Mouse (Mus musculus) myocyte (in vitro differentiated cells): ENCODE data around the gene Galnt18.

Source experiments
- CEBPB ChIP-seq: IDR thresholded peaks from 2 replicates; pipeline ENCODE4 v1.6.1; 2011; ENCODE audit warnings: mild to moderate bottlenecking, moderate library complexity; ENCODE audit not compliant: poor library complexity, insufficient read depth, severe bottlenecking
- E2F4 ChIP-seq: IDR thresholded peaks from one replicate; pipeline ENCODE4 v1.6.1; 2011; ENCODE audit warnings: mild to moderate bottlenecking, control low read depth, moderate library complexity; ENCODE audit not compliant: insufficient read depth
- MAX ChIP-seq: IDR thresholded peaks from one replicate; pipeline ENCODE4 v1.6.1; 2011; ENCODE audit warnings: low read depth, mild to moderate bottlenecking, control low read depth
- MYOD1 ChIP-seq, 3 experiments: IDR thresholded peaks; one replicate each; pipeline ENCODE4 v1.6.1; 2011; ENCODE audit warnings: control low read depth in 2 of 3, low read depth in 2 of 3, mild to moderate bottlenecking in 2 of 3, moderate library complexity in 1 of 3; ENCODE audit not compliant: insufficient read length in 2 of 3, control insufficient read depth in 1 of 3
- MYOG ChIP-seq, 3 experiments: IDR thresholded peaks; one replicate each; pipeline ENCODE4 v1.6.1; 2011; ENCODE audit warnings: control low read depth in 2 of 3, low read depth in 2 of 3, mild to moderate bottlenecking in 2 of 3; ENCODE audit not compliant: insufficient read length in 2 of 3, control insufficient read depth in 1 of 3, insufficient read depth in 1 of 3
- POLR2A ChIP-seq: IDR thresholded peaks from one replicate; pipeline ENCODE4 v1.6.1; 2011; ENCODE audit warnings: low read depth, mild to moderate bottlenecking, control low read depth, moderate library complexity; ENCODE audit not compliant: insufficient read length
- POLR2AphosphoS2 ChIP-seq: IDR thresholded peaks from one replicate; pipeline ENCODE4 v1.6.1; 2011; ENCODE audit warnings: low read depth, control low read depth; ENCODE audit not compliant: insufficient read length
- REST ChIP-seq: IDR thresholded peaks from one replicate; pipeline ENCODE4 v1.6.1; 2011; ENCODE audit warnings: mild to moderate bottlenecking, control low read depth, moderate library complexity; ENCODE audit not compliant: insufficient read depth, insufficient read length
- SRF ChIP-seq: IDR thresholded peaks from one replicate; pipeline ENCODE4 v1.6.1; 2011; ENCODE audit warnings: low read depth; ENCODE audit not compliant: control insufficient read depth, insufficient read length
- TCF12 ChIP-seq: IDR thresholded peaks from one replicate; pipeline ENCODE4 v1.6.1; 2011; ENCODE audit warnings: mild to moderate bottlenecking, control low read depth; ENCODE audit not compliant: poor library complexity, insufficient read depth, severe bottlenecking
- TCF3 ChIP-seq: IDR thresholded peaks from one replicate; pipeline ENCODE4 v1.6.1; 2011; ENCODE audit warnings: low read depth, control low read depth; ENCODE audit not compliant: insufficient read length
- USF1 ChIP-seq: IDR thresholded peaks from one replicate; pipeline ENCODE4 v1.6.1; 2011; ENCODE audit warnings: low read depth, mild to moderate bottlenecking, control low read depth, moderate library complexity

DNA sequence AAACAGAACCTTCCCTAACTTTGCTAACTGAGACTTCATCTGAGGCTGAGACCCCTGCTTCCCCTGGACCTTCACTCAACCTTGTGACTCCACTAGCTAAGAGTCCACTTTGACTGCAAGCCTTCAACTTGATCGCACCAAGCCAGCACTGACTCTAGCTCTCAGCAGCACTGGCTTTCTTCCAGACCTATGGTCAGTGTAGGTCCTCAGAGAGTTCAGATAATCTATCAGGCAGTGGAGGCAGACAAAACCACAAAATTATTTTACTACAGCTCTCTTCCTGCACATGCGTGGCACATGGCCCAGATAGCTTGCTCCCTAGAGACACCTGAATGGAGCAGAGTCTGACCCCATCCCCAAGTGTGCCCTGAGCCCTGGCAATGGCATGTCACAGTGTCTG, 204.7 kb downstream of the Galnt18 start:
- TF ChIP-seq POLR2A (no peak), MYOD1 (IDR thresholded peaks at IDR 0.05; ENCODE audit: control insufficient read depth in 1 of 3, insufficient read length in 2 of 3, low read depth in 2 of 3) (no peak), E2F4 (no peak), MAX (no peak), POLR2AphosphoS2 (no peak), TCF12 (no peak), USF1 (no peak), MYOG (IDR thresholded peaks at IDR 0.05; ENCODE audit: control insufficient read depth in 1 of 3, insufficient read depth in 1 of 3, insufficient read length in 2 of 3, low read depth in 2 of 3) (no peak), SRF (no peak), REST (no peak), CEBPB (no peak), TCF3 (no peak)
